Mouse (Mus musculus) midbrain, embryonic 11.5 days (tissue): ENCODE measurements around the gene Dicer1. TPM values are rescaled to one million over a fixed set of nuclear protein-coding genes. Genes with fewer than 3 reads are reported as not detected.

Experiments used
- ATAC-seq: fragments of 200-750 bp; cut with Nextera tagmentation; 2 replicates; pipeline ENCODE4 v1.8.0; 2017; ENCODE audit warnings: moderate TSS enrichment, moderate library complexity; ENCODE audit not compliant: low FRiP score
- DNase-seq: peaks from one replicate; pipeline ENCODE4 v3.0.0; 2015; ENCODE audit warnings: low spot score; ENCODE audit errors: missing footprints
- H3K27ac ChIP-seq: fragments of 300-500 bp; sonication (generic); 2 replicates; pipeline ENCODE4 v1.5.1; 2014; ENCODE audit warnings: low read depth, low read length
- H3K27me3 ChIP-seq: fragments of 300-500 bp; sonication (generic); 2 replicates; pipeline ENCODE4 v1.6.1; 2014; ENCODE audit warnings: mild to moderate bottlenecking, low read length, moderate library complexity, mixed read lengths; ENCODE audit not compliant: control insufficient read depth, insufficient read depth
- H3K36me3 ChIP-seq: fragments of 300-500 bp; sonication (generic); 2 replicates; pipeline ENCODE4 v1.6.1; 2014; ENCODE audit warnings: mild to moderate bottlenecking, low read length, moderate library complexity, mixed read lengths; ENCODE audit not compliant: control insufficient read depth, insufficient read depth
- H3K4me1 ChIP-seq: fragments of 300-500 bp; sonication (generic); 2 replicates; pipeline ENCODE4 v1.6.1; 2014; ENCODE audit warnings: low read length; ENCODE audit not compliant: control insufficient read depth, insufficient read depth
- H3K4me2 ChIP-seq: fragments of 300-500 bp; sonication (generic); 2 replicates; pipeline ENCODE4 v1.6.1; 2014; ENCODE audit warnings: mild to moderate bottlenecking, moderate library complexity
- H3K4me3 ChIP-seq: fragments of 300-500 bp; sonication (generic); 2 replicates; pipeline ENCODE4 v1.5.1; 2014; ENCODE audit warnings: low read depth, low read length
- H3K9ac ChIP-seq: fragments of 300-500 bp; sonication (generic); 2 replicates; pipeline ENCODE4 v1.6.1; 2014; ENCODE audit warnings: low read length
- H3K9me3 ChIP-seq: fragments of 300-500 bp; sonication (generic); 2 replicates; pipeline ENCODE4 v1.6.1; 2016; ENCODE audit warnings: low read length; ENCODE audit not compliant: control insufficient read depth
- WGBS: fragments of 180-500 bp; shearing (Covaris S2); extraction: QIAGEN DNeasy Blood & Tissue Kit; methylation state at CpG from one replicate; pipeline ENCODE4 v1.1.7; 2014; 5-methylcytosine and 5-hydroxymethylcytosine counted together
- polyA plus RNA-seq: library from polyadenylated mRNA; unstranded; fragments of >200 nt; fragmentation: Nextera tagmentation; extraction: Ambion mirVana; gene quantifications from 2 replicates; pipeline ENCODE4 v1.2.1, GENCODE M21; 2014

Gene Dicer1
- polyA plus RNA-seq, 1 experiment from 2014 or later = 25.5 TPM

DNA sequence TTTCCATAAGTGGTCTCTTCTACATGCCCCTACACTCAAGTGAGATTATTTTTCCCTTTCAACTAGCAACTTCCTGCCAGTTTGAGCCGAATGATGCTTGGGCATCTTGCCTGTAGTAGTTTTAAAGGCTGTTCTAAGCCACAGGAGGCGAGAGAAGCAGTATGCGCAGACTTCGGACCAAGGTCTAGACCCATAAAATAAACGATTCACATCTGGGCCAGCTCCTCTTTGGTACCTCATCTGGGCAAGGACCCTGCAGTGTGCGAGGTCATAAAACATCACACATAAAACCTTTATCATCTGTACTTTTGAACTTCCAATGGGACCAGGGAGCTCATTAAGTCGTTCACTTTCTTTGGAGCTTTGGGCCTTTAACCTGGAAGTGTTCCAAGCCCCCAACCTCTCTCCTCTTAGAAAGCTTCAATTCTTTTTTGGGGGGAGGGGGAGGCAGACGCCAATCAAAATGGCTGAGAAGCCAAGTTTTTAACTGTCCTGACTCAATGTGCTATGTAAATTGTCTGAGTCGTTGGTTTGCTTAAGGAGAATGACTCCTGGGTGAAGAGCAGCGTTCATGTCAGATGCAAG, 17.5 kb upstream of the Dicer1 start:
- H3K4me2 ChIP-seq = no peak overlapping the region
- H3K4me3 ChIP-seq = no peak overlapping the region
- H3K9me3 ChIP-seq = no peaks in the 10 kb centered on the region
- H3K9ac ChIP-seq = no peak overlapping the region
- DNase-seq (peak; percentile 47), ATAC-seq (no peak)
- no peaks in the 10 kb centered on the region for H3K36me3 ChIP-seq
- H3K4me1 ChIP-seq = peaks cover 5% of the 10 kb centered on the region
- no peak overlapping the region for H3K27ac ChIP-seq
- 80% methylated on average over 10 of the region's 10 CpGs for whole genome bisulfite sequencing
- no peaks in the 10 kb centered on the region for H3K27me3 ChIP-seq

DNA sequence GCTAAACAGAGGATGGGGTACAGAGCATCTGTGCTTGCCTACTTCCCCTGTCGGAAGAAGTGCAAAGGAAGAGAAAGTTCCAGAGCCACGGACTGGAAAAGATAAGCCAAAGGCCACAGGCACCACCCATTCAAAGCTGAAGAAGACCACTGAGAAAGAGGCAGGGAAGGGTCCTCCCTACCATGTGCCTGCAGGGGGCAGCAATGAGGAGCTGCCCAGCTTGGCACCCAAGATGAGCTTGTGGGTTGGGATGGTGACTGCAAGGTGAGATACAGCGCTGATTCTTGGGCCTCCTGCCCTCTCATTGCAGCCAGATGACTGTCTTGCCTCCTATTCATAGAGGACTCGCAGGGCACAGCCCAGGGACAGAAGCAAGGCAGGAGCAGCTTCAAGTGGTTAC, 15.4 kb upstream of the Dicer1 start:
- H3K4me3 ChIP-seq = no peak overlapping the region
- 78% methylated on average over 4 of the region's 4 CpGs for WGBS
- DNase-seq (peak; percentile 72), ATAC-seq (no peak)
- H3K4me2 ChIP-seq = no peak overlapping the region
- no peak overlapping the region for H3K27ac ChIP-seq
- no peaks in the 10 kb centered on the region for H3K27me3 ChIP-seq
- H3K4me1 ChIP-seq = peaks cover 11% of the 10 kb centered on the region
- no peaks in the 10 kb centered on the region for H3K9me3 ChIP-seq
- H3K36me3 ChIP-seq = no peaks in the 10 kb centered on the region
- H3K9ac ChIP-seq = no peak overlapping the region

DNA sequence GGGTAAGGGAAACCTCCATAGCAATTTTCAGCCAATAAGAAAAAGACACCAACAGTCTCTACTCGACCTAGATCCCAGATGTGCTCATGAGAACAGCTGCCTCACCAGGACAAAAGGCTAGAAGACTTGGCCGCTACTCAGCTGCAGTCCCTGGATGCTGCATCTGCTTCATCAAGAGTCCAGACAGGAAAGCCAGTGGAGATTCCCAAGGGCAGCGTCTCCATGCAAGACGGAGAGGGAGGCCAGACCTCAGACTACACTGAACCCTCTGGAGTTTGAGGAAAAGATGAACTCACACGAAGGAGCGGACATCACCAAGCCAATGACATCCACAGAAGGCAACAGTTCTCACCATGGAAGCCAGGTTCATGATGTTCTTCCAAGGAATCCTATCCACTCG, 14.0 kb upstream of the Dicer1 start:
- no peaks in the 10 kb centered on the region for H3K9me3 ChIP-seq
- no peak overlapping the region for H3K27ac ChIP-seq
- no peak overlapping the region for H3K4me2 ChIP-seq
- no peak overlapping the region for H3K4me3 ChIP-seq
- WGBS = 89% methylated on average over 7 of the region's 7 CpGs
- no peaks in the 10 kb centered on the region for H3K36me3 ChIP-seq
- no peak for DNase-seq
- peaks cover 11% of the 10 kb centered on the region for H3K4me1 ChIP-seq
- H3K27me3 ChIP-seq = no peaks in the 10 kb centered on the region
- no peak for ATAC-seq
- H3K9ac ChIP-seq = no peak overlapping the region

DNA sequence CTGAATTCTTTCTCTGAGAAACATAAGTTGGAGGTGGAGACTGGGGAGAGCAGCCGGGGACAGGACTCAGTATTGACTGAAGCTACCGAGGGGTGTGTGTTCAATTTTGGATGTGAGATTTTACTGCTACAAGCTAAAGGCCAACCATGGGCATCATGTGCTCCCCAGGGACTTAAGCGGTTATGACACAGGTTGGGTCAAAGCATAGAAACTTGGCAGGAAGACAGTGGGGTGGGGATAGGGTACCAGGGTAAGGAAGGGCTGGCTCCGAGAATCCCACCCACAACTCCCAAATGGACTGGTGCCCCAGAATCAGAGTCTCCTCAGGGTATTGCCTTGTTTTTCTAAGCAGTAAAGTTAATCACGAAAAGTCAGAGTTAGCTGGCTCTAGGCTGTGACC, 13.4 kb upstream of the Dicer1 start:
- Histone ChIP-seq H3K27ac (no peak overlapping the region), H3K27me3 (no peaks in the 10 kb centered on the region), H3K9me3 (no peaks in the 10 kb centered on the region), H3K4me2 (no peak overlapping the region), H3K4me3 (no peak overlapping the region), H3K4me1 (peaks cover 11% of the 10 kb centered on the region), H3K36me3 (no peaks in the 10 kb centered on the region), H3K9ac (no peak overlapping the region)
- DNase-seq = no peak
- 87% methylated on average over 5 of the region's 5 CpGs for WGBS
- no peak for ATAC-seq

DNA sequence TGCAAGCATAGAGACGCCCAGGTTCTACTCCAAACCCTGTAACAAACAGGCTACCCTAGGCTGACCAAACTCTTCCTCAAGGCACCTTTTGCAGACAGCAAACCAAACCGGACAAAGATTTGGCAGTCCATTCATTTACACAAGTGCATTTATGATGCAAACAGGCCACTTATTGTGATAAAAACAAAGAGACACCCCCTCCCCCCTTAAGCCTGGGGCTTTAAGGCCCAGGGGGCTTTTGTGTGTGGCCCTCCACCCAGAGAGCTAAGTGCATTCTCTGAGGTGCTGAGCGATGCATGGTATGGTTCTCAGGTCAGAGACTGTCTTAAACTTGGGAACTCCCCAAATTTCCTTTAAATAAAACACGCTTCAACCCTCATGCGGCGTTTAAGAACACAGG, 12.2 kb upstream of the Dicer1 start:
- no peak overlapping the region for H3K4me2 ChIP-seq
- no peak overlapping the region for H3K9ac ChIP-seq
- H3K27ac ChIP-seq = no peak overlapping the region
- H3K4me1 ChIP-seq = peaks cover 11% of the 10 kb centered on the region
- H3K27me3 ChIP-seq = no peaks in the 10 kb centered on the region
- H3K36me3 ChIP-seq = no peaks in the 10 kb centered on the region
- DNase-seq (peak; percentile 87), ATAC-seq (no peak)
- H3K9me3 ChIP-seq = no peaks in the 10 kb centered on the region
- no peak overlapping the region for H3K4me3 ChIP-seq
- 25% methylated on average over 6 of the region's 6 CpGs for WGBS

DNA sequence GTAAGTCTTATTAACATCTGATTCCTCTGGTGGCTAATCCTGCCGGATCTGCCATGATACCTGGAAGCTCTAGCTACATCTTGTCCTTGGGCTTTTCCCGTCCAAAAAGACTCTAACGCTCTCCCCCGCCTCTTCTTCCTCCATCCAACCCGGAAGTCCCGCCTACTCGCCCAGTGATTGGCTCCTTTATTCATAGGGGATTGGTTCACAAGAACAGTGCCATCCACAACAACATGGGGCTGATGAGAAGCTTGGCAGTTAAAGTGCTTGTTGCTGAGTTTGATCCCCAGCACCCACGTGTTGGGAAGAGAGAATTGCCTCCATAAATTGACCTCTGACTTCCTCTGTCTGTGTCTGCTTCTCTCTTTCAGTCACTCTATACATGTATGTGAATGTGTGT, 9.7 kb upstream of the Dicer1 start:
- ATAC-seq (no peak), DNase-seq (peak; percentile 37)
- Histone ChIP-seq H3K27me3 (no peaks in the 10 kb centered on the region), H3K4me3 (no peak overlapping the region), H3K9me3 (no peaks in the 10 kb centered on the region), H3K9ac (no peak overlapping the region), H3K4me1 (peaks cover 7% of the 10 kb centered on the region; the same call in 1 of the 2 replicates), H3K27ac (no peak overlapping the region), H3K4me2 (no peak overlapping the region), H3K36me3 (no peaks in the 10 kb centered on the region)
- WGBS = 87% methylated on average over 8 of the region's 8 CpGs

DNA sequence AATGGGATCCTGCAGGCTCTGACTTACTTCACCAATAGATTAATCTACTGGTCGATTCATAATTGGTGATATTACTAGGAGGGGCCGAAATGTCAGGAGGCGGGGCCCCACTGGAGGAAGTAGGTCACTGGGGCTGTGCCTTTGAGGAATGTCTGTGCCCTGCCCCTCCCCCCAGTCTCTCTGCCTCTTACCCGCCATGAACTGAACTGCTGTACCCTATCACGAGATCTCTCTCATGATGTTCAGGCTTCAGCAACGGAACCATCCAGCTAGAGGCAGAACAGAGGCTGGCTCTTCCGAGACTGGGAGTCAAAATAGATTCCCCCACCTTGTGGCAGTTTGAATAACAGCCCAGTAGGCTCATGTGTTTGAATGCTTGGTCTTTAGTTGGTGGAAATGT, 6.3 kb upstream of the Dicer1 start:
- Histone ChIP-seq H3K9ac (no peak overlapping the region), H3K36me3 (no peaks in the 10 kb centered on the region), H3K4me1 (no peaks in the 10 kb centered on the region), H3K4me3 (no peak overlapping the region), H3K9me3 (no peaks in the 10 kb centered on the region), H3K27ac (no peak overlapping the region), H3K4me2 (no peak overlapping the region), H3K27me3 (no peaks in the 10 kb centered on the region)
- no peak for DNase-seq
- 90% methylated on average over 7 of the region's 7 CpGs for WGBS
- ATAC-seq = no peak

DNA sequence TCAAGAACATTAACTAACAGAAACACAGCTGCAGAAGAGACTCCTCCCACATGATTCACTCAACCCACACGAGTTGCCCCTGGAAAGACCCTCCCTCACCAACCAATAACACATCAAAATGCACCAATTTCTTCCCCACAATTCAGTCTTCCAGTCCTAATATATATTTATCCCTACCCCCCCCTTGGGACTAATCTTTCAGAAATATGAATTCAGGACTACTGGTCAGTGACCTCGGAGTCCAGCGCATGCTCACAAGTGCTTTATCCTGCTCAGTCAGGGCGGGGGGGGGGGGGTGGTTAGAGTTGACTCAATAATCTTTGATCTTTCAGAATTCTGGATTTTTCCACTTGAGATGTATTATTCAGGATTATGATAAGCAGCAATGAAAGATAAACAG, 1.9 kb upstream of the Dicer1 start:
- H3K4me2 ChIP-seq = no peak overlapping the region
- no peak overlapping the region for H3K9ac ChIP-seq
- DNase-seq (no peak), ATAC-seq (no peak)
- H3K36me3 ChIP-seq = no peaks in the 10 kb centered on the region
- H3K4me3 ChIP-seq = no peak overlapping the region
- H3K27me3 ChIP-seq = no peaks in the 10 kb centered on the region
- H3K4me1 ChIP-seq = peaks cover 19% of the 10 kb centered on the region
- no peaks in the 10 kb centered on the region for H3K9me3 ChIP-seq
- 75% methylated on average over 4 of the region's 4 CpGs for WGBS
- H3K27ac ChIP-seq = no peak overlapping the region

DNA sequence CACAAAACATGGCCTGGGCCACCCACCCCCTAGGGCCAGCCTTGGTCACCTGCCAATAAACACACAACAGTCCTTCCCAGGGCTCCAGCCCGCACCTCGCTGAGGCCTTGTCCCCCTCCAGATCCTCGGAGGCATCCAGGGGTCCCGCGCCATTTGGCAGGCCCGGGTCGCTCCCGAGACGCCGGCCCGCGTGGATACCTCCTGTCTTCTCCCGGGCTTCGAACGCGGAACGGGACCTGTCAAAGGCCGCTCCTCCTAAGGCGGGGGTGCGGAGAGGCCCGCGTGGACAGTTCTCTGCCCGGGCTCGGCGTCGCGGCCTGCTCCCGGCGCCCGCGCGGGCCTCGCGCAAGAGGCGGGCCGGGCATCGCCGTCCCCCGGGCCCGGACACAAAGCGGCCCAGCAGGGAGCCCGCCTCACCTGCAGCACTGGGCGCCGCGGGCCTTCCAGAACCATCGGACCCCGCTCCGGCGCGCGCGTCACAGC, 380 bp downstream of the Dicer1 start:
- DNase-seq (peak; percentile 95), ATAC-seq (peak; percentile 25)
- Histone ChIP-seq H3K36me3 (no peaks in the 10 kb centered on the region), H3K9me3 (no peaks in the 10 kb centered on the region), H3K4me1 (peaks cover 19% of the 10 kb centered on the region), H3K4me3 (peak overlapping the region; percentile 94), H3K4me2 (peak overlapping the region; percentile 74), H3K9ac (peak overlapping the region; percentile 94), H3K27ac (peak overlapping the region; percentile 79), H3K27me3 (no peaks in the 10 kb centered on the region)
- WGBS = under 1% methylated on average over 52 of the region's 52 CpGs
